Mouse (Mus musculus): ENCODE measurements at regions not wholly inside any gene's neighbourhood (a gene's known extent, or its start where the extent isn't known, plus 50 kb on each side); places are given as distances from the start of the nearest gene placed in this dataset.

GRCm38 (mm10) chr17:52285392-52285791 lies 317.1 kb upstream of the Kcnh8 start:
- Histone ChIP-seq H3K79me2 (ENCODE audit: control insufficient read depth, insufficient read depth, low read length, poor library complexity) (no peaks in the 10 kb centered on the region), H3K4me3 (ENCODE audit: control insufficient read depth in 1 of 2, insufficient read depth in 1 of 2, low read depth in 2 of 2, low read length in 2 of 2) (no peak overlapping the region), H3K4me1 (ENCODE audit: control insufficient read depth in 1 of 2, insufficient read depth in 2 of 2, low read length in 2 of 2) (no peaks in the 10 kb centered on the region), H3K27me3 (ENCODE audit: control insufficient read depth in 1 of 2, insufficient read depth in 2 of 2, low read length in 2 of 2) (no peaks in the 10 kb centered on the region), H3K9me3 (replicated peaks; ENCODE audit: insufficient read depth, low read length) (no peaks in the 10 kb centered on the region), H3K36me3 (ENCODE audit: control insufficient read depth in 1 of 2, insufficient read depth in 2 of 2, low read length in 2 of 2) (no peaks in the 10 kb centered on the region), H3K27ac (ENCODE audit: control insufficient read depth, low read depth, low read length) (no peak overlapping the region), H3K9ac (ENCODE audit: control insufficient read depth, low read depth, low read length, poor library complexity, severe bottlenecking) (no peak overlapping the region)
- no peak for TF ChIP-seq CHD2 (IDR thresholded peaks at IDR 0.05; ENCODE audit: low read length)
- no peak for TF ChIP-seq ZNF384 (IDR thresholded peaks at IDR 0.05; ENCODE audit: low read depth, low read length)
- no peak for TF ChIP-seq POLR2AphosphoS5 (IDR thresholded peaks at IDR 0.05; ENCODE audit: borderline replicate concordance, low read depth, low read length)
- TF ChIP-seq POLR2A (IDR thresholded peaks at IDR 0.05; ENCODE audit: control insufficient read depth in 1 of 2, insufficient read depth in 1 of 2, low read depth in 1 of 2, low read length in 2 of 2, poor library complexity in 1 of 2) = no peak
- DNase-seq (ENCODE audit: low read depth, low spot score) = no peak

DNA sequence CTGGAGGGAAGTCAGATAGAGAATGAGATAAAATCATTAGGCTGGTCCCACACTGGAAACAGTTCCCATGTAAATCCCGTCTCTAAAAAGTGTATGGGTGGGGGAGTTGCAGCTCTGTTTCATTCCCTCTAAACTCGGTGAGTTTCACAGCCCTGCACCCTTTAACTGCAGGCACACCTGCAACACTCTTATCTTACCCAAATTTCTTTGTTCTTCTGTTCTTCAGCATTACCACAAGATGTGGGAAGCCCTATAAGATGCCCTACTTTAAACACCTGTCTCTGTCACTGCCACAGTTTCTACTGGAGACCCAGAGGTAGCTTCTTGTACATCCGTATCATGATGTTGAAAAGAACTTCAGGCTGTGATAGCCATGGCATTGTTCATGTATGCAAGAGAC lies 320.2 kb upstream of the Kcnh8 start:
- no peaks in the 10 kb centered on the region for H3K36me3 ChIP-seq (ENCODE audit: control insufficient read depth in 1 of 2, insufficient read depth in 2 of 2, low read length in 2 of 2)
- no peaks in the 10 kb centered on the region for H3K79me2 ChIP-seq (ENCODE audit: control insufficient read depth, insufficient read depth, low read length, poor library complexity)
- no peak overlapping the region for H3K9ac ChIP-seq (ENCODE audit: control insufficient read depth, low read depth, low read length, poor library complexity, severe bottlenecking)
- no peaks in the 10 kb centered on the region for H3K9me3 ChIP-seq (replicated peaks; ENCODE audit: insufficient read depth, low read length)
- H3K4me1 ChIP-seq (ENCODE audit: control insufficient read depth in 1 of 2, insufficient read depth in 2 of 2, low read length in 2 of 2) = no peaks in the 10 kb centered on the region
- H3K27me3 ChIP-seq (ENCODE audit: control insufficient read depth in 1 of 2, insufficient read depth in 2 of 2, low read length in 2 of 2) = no peaks in the 10 kb centered on the region
- H3K4me3 ChIP-seq (ENCODE audit: control insufficient read depth in 1 of 2, insufficient read depth in 1 of 2, low read depth in 2 of 2, low read length in 2 of 2) = no peak overlapping the region
- no peak overlapping the region for H3K27ac ChIP-seq (ENCODE audit: control insufficient read depth, low read depth, low read length)
- DNase-seq (ENCODE audit: low read depth, low spot score) = no peak
- TF ChIP-seq TCF12 (IDR thresholded peaks at IDR 0.05; ENCODE audit: low read depth, low read length) (no peak), SIN3A (IDR thresholded peaks at IDR 0.05; ENCODE audit: low read length) (no peak), CTCF (IDR thresholded peaks at IDR 0.05 in 2 of 3, conservative IDR thresholded peaks at IDR 0.05 in 1 of 3; ENCODE audit: control insufficient read depth in 1 of 3, insufficient read depth in 1 of 3, low read depth in 2 of 3, low read length in 3 of 3, poor library complexity in 1 of 3, severe bottlenecking in 1 of 3) (no peak), USF1 (IDR thresholded peaks at IDR 0.05; ENCODE audit: low read depth, low read length) (no peak), POLR2AphosphoS2 (IDR thresholded peaks at IDR 0.05; ENCODE audit: low read length) (no peak), HCFC1 (IDR thresholded peaks at IDR 0.05; ENCODE audit: low read depth, low read length) (no peak), UBTF (IDR thresholded peaks at IDR 0.05; ENCODE audit: borderline replicate concordance, insufficient read depth, low read depth, low read length) (no peak), RAD21 (IDR thresholded peaks at IDR 0.05; ENCODE audit: low read depth, low read length) (no peak), MXI1 (IDR thresholded peaks at IDR 0.05; ENCODE audit: low read depth, low read length) (no peak), E2F4 (IDR thresholded peaks at IDR 0.05; ENCODE audit: borderline replicate concordance, low read depth, low read length) (no peak), ZKSCAN1 (IDR thresholded peaks at IDR 0.05; ENCODE audit: low read depth, low read length) (no peak), MEF2A (IDR thresholded peaks at IDR 0.05; ENCODE audit: extremely low read depth, insufficient replicate concordance, low read depth, low read length, poor library complexity, severe bottlenecking) (no peak), TBP (IDR thresholded peaks at IDR 0.05; ENCODE audit: low read depth, low read length) (no peak), EP300 (IDR thresholded peaks at IDR 0.05; ENCODE audit: low read depth in 1 of 2, low read length in 2 of 2) (no peak), MAZ (IDR thresholded peaks at IDR 0.05; ENCODE audit: low read depth, low read length) (no peak), POLR2AphosphoS5 (IDR thresholded peaks at IDR 0.05; ENCODE audit: borderline replicate concordance, low read depth, low read length) (no peak), KAT2A (conservative IDR thresholded peaks at IDR 0.05; ENCODE audit: low read depth, low read length) (no peak), JUND (IDR thresholded peaks at IDR 0.05; ENCODE audit: low read depth, low read length) (no peak)
